Mouse (Mus musculus) Patski (cell line): Measurements from ENCODE around the gene Ubxn6. TPM values are rescaled to one million over a fixed set of nuclear protein-coding genes. Genes with fewer than 3 reads are reported as not detected.
A peak's percentile ranks its signal among the peaks of the same experiment; 100 is the strongest.

Experiments
- ATAC-seq: fragments of 100-300 bp; one replicate; pipeline ENCODE4 v1.8.0; 2021
- CTCF ChIA-PET: fragments of 350-600 bp; sonication (Branson Sonifier 250); formaldehyde crosslinking; loops from one replicate; lab custom pipeline; 2022; ENCODE audit warnings: inconsistent platforms; lab: Charles Lee
- POLR2A ChIA-PET: fragments of 350-600 bp; sonication (Branson Sonifier 250); formaldehyde crosslinking; loops from one replicate; lab custom pipeline; 2022; ENCODE audit warnings: antibody characterized with exemption, inconsistent platforms; lab: Charles Lee
- DNase-seq: peaks from one replicate; pipeline ENCODE4 v3.0.0-alpha.2; 2011; ENCODE audit warnings: low read depth, low spot score
- H3K27me3 ChIP-seq: fragments of 371-371 bp; one replicate; pipeline ENCODE4 v1.5.1; 2021
- CTCF ChIP-seq: fragments of 100-300 bp; IDR thresholded peaks from one replicate; pipeline ENCODE4 v1.5.1; 2021
- in situ Hi-C: fragments of 300-500 bp; cut with MboI; formaldehyde crosslinking; loops from 3 replicates; pipeline ENCODE4 v1.11.1; 2018; ENCODE audit warnings: low pct_unique_long_range_greater_than_20kb, mixed read lengths
- polyA plus RNA-seq: library from polyadenylated mRNA; unstranded; gene quantifications from one replicate; pipeline ENCODE4 v1.2.3, GENCODE M21; 2021

Ubxn6 gene
- polyA plus RNA-seq, 1 experiment from 2014 or later = 66.0 TPM

DNA sequence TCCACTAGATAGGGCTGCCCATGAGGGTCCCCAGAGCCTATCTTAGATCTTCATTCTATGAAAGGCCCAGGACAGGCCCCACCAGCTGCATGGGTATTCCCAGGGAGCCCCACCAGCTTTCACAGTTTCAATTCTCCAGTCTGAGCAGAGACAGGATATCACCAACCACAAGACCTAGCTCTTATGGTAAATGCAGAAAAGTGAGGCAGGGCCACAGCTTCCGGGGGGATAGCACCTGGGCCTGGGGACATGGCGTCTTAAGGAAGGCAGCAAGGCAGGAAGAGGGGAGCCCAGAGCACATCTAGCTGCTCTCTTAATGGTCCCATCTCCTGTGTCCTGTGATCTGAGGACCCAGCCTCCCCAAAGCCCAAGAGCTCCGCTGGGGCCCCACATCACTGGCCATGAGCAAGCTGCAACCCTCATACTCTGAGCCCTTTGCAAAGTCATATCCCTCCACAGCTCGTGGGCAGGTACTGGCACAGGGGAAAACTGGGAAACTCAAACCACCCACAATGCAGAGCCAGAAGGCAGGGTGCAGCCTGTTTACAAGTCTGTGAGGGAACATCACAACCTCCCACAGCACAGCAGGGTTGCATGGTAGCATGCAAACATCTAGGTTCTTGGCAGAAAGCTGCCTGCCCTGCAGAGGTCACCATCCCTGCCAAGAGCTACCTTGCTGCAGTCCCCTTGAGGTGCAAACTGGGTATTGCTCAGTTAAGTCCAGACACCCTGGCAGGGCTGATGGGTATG is 53.5 kb downstream of the Ubxn6 start:
- in situ Hi-C loops = loop anchor here (25.0 kb wide), 1 partner anchor 309 kb away; the partner anchor contains the start of gene Pot1b
- TF ChIP-seq CTCF = no peak

DNA sequence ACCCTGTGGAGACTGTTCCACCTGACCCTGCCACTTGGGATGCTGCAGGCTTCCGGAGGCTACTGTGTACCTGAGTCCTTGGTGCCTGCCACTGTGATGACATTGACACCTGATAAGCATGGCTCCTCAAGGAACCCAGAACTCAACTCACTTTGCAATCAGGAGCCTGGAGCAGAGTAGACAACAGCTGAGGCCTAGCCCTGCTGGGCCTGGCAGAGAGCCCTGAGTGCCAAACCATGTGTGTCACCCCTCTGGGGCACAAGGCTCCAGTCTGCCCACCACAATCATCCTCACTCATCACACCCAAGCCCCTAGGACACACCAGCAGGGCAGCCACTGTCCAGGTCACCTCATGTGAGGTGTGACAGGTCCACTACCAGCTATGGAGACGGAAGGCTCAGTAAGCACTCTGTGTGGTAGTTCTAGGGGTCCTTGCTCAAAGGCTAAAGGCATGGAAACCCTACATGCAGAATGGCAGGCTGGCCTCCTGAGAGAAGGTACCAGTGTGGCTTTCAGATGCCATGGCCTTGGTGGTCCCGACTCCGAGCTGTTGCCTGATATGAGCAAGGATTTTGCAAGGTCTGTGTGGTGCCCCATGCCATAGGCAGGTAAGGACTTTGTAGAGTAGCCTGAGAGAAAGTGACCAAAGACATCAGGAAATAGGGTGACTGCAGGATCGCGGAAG is 54.3 kb downstream of the Ubxn6 start:
- ChIA-PET CTCF (interaction anchor here (1.2 to 8.8 kb wide), 4 partner anchors 10 to 16 kb away, joined by 3 to 72 read pairs (median 9); partner anchors contain the start of gene Sh3gl1), POLR2A (interaction anchor here (0.7 to 1.4 kb wide), 4 partner anchors 9 to 16 kb away, joined by 3 to 4 read pairs (median 3); partner anchors contain the start of gene Sh3gl1)
- no peak for TF ChIP-seq CTCF
- in situ Hi-C loops = loop anchor here (25.0 kb wide), 1 partner anchor 308 kb away; the partner anchor contains the start of gene Pot1b
- ATAC-seq (no peak), DNase-seq (no peak)
- no peaks in the 10 kb centered on the region for H3K27me3 ChIP-seq

More for the DNA sequence above, 53.5 kb downstream of the Ubxn6 start:
- H3K27me3 ChIP-seq = no peaks in the 10 kb centered on the region
- ChIA-PET CTCF (interaction anchor here (1.0 to 8.8 kb wide), 5 partner anchors 9 to 16 kb away, joined by 3 to 72 read pairs (median 8); partner anchors contain the start of gene Sh3gl1), POLR2A (interaction anchor here (0.7 to 1.4 kb wide), 4 partner anchors 9 to 15 kb away, joined by 3 to 4 read pairs (median 3); partner anchors contain the start of gene Sh3gl1)
- DNase-seq = no peak
- ATAC-seq = no peak

DNA sequence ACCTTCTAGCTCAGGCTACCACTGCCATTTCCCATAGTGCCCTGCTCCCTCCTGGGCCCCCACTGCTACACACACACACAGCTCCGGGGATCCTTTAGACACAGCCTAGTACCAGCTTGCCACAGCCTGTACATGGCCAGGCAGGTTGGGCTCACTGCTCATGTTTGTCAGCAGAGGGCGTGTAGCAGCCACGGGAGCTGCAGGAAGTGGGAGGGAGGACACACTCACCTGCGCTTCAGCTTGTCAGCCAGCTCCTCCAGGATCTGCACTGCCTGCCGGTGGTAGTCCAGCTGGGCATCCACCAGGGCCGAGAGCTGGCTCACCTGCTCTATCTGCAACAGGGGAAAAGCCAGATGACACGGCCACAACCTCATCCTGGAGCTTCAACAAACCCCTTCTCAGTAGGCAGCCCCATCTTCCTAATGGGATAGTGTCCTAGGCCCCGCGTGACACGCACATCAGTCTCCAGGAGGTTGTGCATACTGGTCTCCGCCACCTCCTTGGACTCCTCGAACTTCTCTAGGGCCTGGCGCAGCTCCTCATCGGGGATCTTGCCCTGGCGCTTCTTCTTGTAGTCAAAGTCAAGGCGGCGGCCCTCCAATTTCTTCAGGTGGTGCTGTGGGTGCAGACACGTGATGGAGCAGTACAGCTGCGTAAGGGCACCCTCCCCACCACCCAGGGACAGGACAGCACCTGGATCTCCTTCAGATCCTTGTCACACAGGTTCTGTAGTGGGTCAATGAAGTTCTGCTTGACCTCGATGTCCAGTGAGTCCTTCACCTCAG is 56.3 kb downstream of the Ubxn6 start:
- POLR2A ChIA-PET = interaction anchor here (0.9 to 3.0 kb wide), 5 partner anchors 10 to 66 kb away, joined by 3 to 17 read pairs (median 7); partner anchors contain the start of gene Sh3gl1
- CTCF ChIA-PET = interaction anchor here (1.1 to 8.8 kb wide), 9 partner anchors 9 to 52 kb away, joined by 3 to 72 read pairs (median 5); partner anchors contain the start of genes Chaf1a and Sh3gl1
- no peak for TF ChIP-seq CTCF
- in situ Hi-C loops = loop anchor here (10.0 to 25.0 kb wide), 2 partner anchors 54 to 306 kb away; partner anchors contain the start of gene Pot1b
- ATAC-seq = peak; percentile 68
- H3K27me3 ChIP-seq = no peaks in the 10 kb centered on the region
- no peak for DNase-seq

DNA sequence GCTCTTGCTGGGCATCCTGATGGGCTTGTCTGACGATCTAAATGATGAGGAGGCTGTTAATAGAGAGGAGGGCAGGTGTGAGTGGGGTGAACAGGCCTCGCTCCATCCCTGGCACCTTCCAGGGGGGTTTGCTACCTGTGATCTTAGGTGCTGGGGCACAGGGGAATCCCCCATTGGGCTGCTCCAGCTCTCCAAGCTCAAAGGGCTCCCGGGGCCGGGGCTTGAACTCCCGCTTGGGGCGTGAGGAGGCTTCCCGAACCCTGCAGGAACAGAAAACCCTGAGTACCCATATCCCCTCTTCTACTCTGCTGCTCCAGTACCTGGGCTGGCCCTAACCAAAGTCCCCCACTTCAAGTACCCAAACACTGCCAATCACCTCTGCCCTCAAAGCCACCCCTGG is 57.0 kb downstream of the Ubxn6 start:
- ATAC-seq (no peak), DNase-seq (no peak)
- in situ Hi-C loops = loop anchor here (10.0 to 25.0 kb wide), 2 partner anchors 53 to 306 kb away; partner anchors contain the start of gene Pot1b
- POLR2A ChIA-PET = interaction anchor here (0.9 to 3.0 kb wide), 5 partner anchors 9 to 67 kb away, joined by 3 to 17 read pairs (median 7); partner anchors contain the start of gene Sh3gl1
- CTCF ChIA-PET = interaction anchor here (1.1 to 8.8 kb wide), 9 partner anchors 8 to 51 kb away, joined by 3 to 72 read pairs (median 5); partner anchors contain the start of genes Chaf1a and Sh3gl1
- no peaks in the 10 kb centered on the region for H3K27me3 ChIP-seq
- no peak for TF ChIP-seq CTCF

Other genes with a start within 250 kb of the Ubxn6 start
- gene Zfp119a, start 196.1 kb downstream of the Ubxn6 start, polyA plus RNA-seq = 6.5 TPM
- gene Zfp959, start 182.9 kb downstream of the Ubxn6 start, polyA plus RNA-seq = 6.8 TPM
- 4.9 TPM for gene Zfp119b, start 125.5 kb downstream of the Ubxn6 start, polyA plus RNA-seq
- not detected for gene Ebi3, start 122.4 kb downstream of the Ubxn6 start, polyA plus RNA-seq
- gene Yju2, start 115.9 kb downstream of the Ubxn6 start, polyA plus RNA-seq = 15.0 TPM
- gene Shd, start 104.6 kb downstream of the Ubxn6 start, polyA plus RNA-seq = not detected
- gene Fsd1, start 88.5 kb downstream of the Ubxn6 start, polyA plus RNA-seq = 26.2 TPM
- gene Stap2, start 69.4 kb downstream of the Ubxn6 start, polyA plus RNA-seq = 14.2 TPM
- gene Mpnd, start 69.3 kb downstream of the Ubxn6 start, polyA plus RNA-seq = 174 TPM
- gene Sh3gl1, start 38.4 kb downstream of the Ubxn6 start, polyA plus RNA-seq = 85.2 TPM
- 18.0 TPM for gene Chaf1a, start 34.6 kb downstream of the Ubxn6 start, polyA plus RNA-seq
- gene Hdgfl2, start 4.6 kb upstream of the Ubxn6 start, polyA plus RNA-seq = 117 TPM
- 7.1 TPM for gene Plin4, start 34.8 kb upstream of the Ubxn6 start, polyA plus RNA-seq
- 0.55 TPM for gene Plin5, start 42.6 kb upstream of the Ubxn6 start, polyA plus RNA-seq
- 0.08 TPM for gene Lrg1, start 47.0 kb upstream of the Ubxn6 start, polyA plus RNA-seq
- gene Sema6b, start 65.3 kb upstream of the Ubxn6 start, polyA plus RNA-seq = 2.0 TPM
- 2.0 TPM for gene Tnfaip8l1, start 87.4 kb upstream of the Ubxn6 start, polyA plus RNA-seq
- 96.5 TPM for gene Mydgf, start 108.9 kb upstream of the Ubxn6 start, polyA plus RNA-seq
- 58.5 TPM for gene Dpp9, start 143.9 kb upstream of the Ubxn6 start, polyA plus RNA-seq
- 17.2 TPM for gene Fem1a, start 181.8 kb upstream of the Ubxn6 start, polyA plus RNA-seq
- gene Ticam1, start 201.8 kb upstream of the Ubxn6 start, polyA plus RNA-seq = 23.9 TPM
- gene Plin3, start 217.8 kb upstream of the Ubxn6 start, polyA plus RNA-seq = 82.5 TPM
- gene Arrdc5, start 225.3 kb upstream of the Ubxn6 start, polyA plus RNA-seq = not detected
- 44.3 TPM for gene Uhrf1, start 228.3 kb upstream of the Ubxn6 start, polyA plus RNA-seq